Mouse (Mus musculus): ENCODE data around the gene Gm1113.

Gm1113 gene

GRCm38 (mm10) chr9:35518169-35518568, at the start of gene Gm1113:
Gene Gm1113, minus strand, starts transcription at chr9:35518269.
- DNase-seq (ENCODE audit: low spot score in 2 of 2), result no peak

DNA sequence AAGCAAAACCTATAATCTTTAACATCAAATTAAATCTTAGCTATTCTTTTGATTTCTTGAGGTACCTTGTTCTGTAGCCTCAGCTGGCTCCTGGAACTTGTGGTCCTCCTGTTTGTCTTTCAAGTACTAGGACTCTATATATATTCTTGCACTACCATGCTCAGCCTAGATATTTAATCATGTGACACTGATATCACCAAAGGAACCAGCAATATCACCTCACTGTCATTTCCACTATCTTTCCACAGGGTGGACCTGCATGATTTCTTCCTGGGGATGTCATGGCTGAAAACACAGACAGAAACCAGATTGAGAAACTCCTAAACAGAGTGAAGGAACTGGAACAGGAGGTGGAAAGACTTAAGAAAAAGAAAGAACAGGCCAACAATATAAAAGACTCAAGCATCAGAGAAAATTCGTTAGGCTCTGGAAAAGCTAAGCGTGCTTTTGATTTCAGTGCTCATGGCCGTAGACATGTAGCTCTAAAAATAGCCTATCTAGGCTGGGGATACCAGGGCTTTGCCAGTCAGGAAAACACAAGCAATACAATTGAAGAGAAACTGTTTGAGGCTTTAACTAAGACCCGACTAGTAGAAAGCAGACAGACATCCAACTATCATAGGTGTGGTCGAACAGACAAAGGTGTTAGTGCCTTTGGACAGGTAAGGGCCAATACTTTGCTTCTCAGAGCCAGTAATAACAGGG, 46.6 kb upstream of the Gm1113 start:
- no peak for DNase-seq (ENCODE audit: low spot score in 2 of 2)

DNA sequence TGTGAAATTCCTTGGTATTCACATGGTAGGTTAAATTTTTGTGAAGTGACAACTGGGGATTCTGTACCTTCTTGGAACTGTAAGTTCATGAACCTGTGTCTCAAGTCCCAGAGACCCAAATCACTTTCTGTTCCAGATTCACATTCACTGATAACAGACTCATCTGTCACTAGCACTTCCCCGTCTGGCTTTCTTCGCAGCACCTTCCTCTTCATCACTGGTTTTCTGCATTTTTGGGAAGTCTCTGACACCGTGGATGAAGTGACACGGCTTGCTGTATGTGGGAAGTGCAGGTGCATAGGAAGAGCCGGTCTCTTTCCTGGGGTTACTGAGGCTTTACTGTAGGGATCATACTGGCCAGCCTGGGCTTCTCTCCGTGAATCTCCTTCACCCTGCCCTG, 43.5 kb upstream of the Gm1113 start:
- no peak for DNase-seq (ENCODE audit: low spot score in 2 of 2)

DNA sequence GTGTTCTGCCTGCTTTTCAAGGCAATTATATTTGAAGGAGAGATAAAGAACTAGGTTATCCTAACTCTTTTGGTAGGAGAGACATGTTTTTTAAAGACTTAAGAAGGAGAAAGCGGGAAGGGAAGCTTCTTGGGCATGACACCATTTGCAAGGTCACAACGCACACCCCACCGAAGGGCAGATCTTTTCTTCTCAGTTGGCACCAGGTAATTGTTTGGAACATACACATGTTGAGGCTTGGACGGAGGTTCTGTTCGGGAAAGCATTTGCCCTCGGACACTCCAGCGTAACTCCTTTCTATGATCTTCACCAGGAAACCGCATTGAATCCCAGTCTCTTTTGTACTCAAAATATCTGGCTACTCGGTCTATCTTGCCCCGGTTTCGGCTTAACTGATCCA, 43.0 kb upstream of the Gm1113 start:
- no peak for DNase-seq (ENCODE audit: low spot score in 2 of 2)

DNA sequence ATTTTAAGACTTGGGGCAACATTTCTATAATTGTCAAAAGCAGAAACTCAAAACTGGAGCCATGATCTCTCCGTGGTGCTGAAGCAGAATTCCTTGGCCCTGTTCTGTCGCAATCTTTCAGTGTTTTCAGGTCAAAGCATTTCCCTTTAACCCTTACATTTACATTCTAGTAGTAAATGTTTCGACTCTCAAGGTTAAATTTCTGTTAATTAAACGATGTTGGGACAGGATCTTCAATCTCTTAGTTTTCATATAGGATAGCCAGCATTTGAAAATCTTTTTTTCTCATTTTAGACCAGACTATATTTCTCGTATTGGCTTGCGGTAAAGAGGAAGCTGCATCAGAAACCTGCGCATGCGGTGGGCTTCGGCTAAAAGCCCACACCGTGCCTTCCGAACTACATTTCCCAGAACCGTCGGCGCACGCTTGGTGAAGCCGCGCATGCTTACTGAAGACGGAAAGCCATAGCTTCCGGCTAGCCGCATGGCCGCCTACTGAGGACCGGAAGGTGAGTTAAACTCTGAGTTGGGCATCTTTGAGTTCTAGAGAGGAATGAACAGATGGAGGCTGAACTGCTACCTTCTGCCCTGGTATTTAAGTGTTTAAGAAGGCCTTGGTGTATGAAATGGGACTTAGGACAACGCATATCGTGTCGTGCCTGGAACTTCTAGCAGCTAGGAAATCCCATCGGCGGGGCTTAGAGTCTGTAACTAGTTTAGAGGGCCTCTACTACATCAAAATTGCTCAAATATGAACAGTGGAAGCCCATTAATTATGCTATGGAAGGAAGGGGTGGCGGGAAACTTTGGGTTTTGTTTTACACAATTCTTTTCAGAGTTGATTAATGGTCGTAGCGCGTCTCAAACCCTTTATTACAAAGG, 41.2 kb upstream of the Gm1113 start:
- DNase-seq (ENCODE audit: low spot score in 2 of 2), result peak; percentile 81

GRCm38 (mm10) chr9:35558257-35559008, 40.4 kb upstream of the Gm1113 start, which contains the start of the genes Ddx25 and Pus3:
Gene Ddx25, minus strand, starts transcription at chr9:35558528.
Gene Pus3, plus strand, starts transcription at chr9:35558595.
- peak; percentile 63 to 71 for DNase-seq (ENCODE audit: low spot score in 2 of 2)

DNA sequence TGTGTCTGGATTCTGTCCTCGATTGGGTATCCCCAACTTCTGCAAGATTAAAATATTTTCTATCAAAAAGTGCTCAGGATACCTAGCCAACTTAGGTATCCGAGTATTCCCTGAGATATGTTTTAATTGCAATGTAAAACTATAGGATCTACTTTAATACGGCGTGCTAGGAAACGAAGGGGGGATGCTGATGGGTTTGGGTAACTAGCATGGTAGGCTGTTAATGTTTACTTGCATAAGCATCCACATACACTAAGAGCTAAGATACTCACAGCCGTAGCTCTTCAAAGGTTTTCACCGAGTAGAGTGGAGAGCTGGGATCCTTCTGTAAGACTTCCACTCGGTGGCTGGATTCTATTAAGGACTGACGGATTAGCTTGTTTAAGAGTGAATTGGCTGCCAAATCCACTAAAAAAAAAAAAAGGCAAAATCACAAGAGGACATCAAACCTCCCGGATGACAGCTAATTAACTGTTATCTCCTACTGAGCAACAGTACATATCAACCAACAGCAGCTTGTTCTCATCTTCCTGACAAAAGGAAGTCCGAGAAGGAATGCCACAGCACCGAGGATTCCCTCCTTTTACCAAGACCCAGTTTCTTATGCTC, 38.5 kb upstream of the Gm1113 start:
- DNase-seq (ENCODE audit: low spot score in 2 of 2), result no peak

DNA sequence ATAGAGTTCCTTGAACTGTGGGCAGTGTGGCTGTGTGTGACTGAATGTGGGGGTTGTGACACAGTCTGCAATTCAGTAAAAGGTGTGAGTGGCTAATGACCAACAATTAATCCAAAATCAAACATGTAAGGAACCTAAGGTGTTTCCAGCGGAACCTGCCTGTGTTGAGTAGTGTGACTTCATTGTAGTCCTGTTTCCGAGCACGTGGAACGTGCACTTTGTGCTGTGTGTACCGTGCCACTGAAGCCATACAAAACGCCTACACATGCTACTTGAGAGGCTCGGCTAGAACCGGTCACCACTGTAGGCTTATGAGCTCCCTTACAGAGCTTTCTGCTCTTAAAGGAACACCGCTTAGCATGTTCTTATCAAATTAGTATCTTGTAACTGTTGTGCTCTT, 30.4 kb upstream of the Gm1113 start:
- no peak for DNase-seq (ENCODE audit: low spot score in 2 of 2)

- no peak for DNase-seq (ENCODE audit: low spot score in 2 of 2)
Measured at GRCm38 (mm10) chr9:35546745-35547144, 28.7 kb upstream of the Gm1113 start.

DNA sequence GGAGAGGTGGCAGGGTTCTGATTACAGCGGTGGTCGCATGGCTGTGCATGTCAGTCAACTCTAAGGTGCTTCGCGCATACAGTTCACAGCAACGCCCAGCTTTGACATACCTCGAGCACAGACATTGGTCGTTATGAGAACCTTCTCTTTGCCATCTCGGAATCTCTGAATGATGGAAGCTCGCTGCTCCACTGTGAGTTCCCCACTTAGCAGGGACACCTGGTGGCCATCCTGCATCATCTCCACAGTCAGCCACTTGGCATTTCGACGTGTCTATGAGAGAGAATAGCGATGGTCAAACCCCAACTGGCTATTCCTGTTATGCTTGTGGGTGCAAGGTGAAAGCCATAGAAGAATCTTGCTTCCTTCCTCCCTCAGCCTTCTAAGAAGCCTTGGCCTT, 27.6 kb upstream of the Gm1113 start:
- no peak for DNase-seq (ENCODE audit: low spot score in 2 of 2)

GRCm38 (mm10) chr9:35544666-35545065, 26.6 kb upstream of the Gm1113 start:
- DNase-seq (ENCODE audit: low spot score in 2 of 2), result no peak

- DNase-seq (ENCODE audit: low spot score in 2 of 2), result no peak
Measured at GRCm38 (mm10) chr9:35543099-35543860, 25.2 kb upstream of the Gm1113 start.

DNA sequence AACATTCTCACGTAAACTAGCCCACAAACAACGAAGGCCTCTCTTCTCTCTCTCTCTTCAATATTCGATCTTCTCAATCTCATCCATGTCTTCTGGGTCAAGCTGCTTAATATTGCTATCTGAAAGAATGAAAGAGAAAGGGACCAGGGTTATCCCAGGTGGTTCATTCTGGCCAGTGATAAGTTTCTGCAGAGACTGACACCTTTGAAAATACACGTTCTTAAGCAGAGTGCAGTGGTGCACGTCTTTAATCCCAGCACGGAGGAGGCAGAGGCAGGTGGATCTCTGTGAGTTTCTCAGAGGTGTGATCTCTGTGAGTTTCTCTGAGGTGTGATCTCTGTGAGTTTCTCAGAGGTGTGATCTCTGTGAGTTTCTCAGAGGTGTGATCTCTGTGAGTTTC, 23.9 kb upstream of the Gm1113 start:
- DNase-seq (ENCODE audit: low spot score in 2 of 2), result no peak

DNA sequence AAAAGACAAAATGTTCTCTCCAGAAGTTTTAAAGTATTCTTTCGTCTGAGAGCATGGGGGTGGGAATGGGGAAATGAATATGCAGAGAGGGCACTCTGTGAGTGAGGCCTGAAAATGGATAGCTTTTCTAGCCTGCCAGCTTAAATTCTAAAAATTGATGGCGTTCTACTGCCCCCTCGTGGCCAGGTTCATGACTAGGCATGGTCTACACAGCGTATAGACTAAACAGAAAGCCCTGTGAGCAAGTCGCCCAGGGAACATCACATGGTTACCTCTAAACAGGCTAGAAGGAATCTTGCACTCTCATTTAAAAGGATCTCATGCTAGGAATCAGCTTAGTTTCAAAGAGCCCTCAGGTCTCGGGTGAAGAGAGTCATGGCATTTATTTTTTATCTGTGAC, 23.4 kb upstream of the Gm1113 start:
- peak; percentile 51 to 78 for DNase-seq (ENCODE audit: low spot score in 2 of 2)

GRCm38 (mm10) chr9:35541024-35541423, 23.0 kb upstream of the Gm1113 start:
- no peak for DNase-seq (ENCODE audit: low spot score in 2 of 2)

DNA sequence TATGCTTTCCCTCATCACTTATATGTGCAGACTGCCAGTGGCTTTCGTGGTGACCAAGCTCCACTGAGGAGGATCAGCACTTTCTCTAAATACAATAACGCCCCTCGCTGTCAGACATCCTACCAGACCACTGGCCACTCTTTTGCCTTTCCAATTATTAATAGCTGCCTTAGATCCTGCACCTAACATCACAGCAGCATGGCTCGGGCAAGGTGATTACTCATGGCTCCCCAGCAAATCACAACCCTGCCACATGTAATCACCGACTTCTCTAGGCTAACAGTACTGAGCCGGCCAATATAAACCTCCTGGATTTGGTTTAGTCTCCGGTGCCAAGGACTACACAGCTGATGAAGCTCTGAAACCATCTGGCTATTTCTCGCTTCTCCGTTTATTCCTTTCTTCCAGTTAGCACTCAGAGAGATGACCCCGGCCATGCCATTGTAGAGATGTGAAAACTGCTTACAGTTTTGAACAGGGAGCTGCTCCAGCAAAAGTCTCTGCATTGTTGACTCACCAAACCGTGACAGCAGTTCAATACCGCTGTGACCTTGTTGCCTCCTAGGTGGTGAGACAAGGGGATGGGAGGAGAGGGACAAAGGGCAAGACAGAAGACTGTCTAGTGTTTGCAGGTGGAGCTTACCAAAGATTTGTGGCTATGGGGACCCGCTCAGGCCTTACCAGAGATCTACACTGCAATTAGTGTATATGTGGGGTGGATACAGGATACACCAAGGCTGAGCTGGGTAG, 21.1 kb upstream of the Gm1113 start:
- DNase-seq (ENCODE audit: low spot score in 2 of 2), result no peak

DNA sequence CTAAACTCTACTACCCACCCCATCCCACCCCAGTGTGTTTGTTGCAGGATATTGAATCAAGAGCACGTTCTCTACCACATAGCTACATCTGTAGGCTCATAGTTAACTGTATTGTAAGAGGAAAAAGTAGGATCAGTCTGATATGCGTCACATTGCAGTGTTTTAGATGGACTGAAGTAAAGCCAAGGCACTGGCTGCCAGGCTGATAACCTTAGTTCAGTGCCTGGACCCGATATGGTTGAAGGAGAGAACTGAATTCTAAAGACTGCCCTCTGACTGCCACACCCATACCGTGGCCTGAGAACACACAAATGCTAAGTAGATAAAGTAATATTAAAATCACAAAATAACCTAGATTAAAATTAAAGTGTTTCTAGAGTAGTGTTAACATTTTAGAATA, 17.8 kb upstream of the Gm1113 start:
- no peak for DNase-seq (ENCODE audit: low spot score in 2 of 2)

DNA sequence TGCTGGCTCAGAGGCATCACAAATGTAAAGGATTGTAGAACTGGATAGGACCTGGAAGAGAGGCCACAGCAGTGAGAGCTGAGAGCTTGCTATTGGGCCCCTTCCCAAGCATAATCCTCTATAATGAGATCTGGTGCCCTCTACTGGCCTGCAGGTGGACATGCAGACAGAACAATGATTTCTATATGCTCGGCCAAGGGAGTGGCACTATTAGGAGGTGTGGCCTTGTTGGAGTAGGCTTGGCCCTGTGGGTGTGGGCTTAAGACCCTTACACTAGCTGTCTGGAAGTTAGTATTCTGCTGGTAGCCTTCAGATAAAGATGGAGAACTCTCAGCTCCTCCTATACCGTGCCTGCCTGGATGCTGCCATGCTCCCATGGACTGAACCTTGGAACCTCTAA, 17.0 kb upstream of the Gm1113 start:
- peak in 1 of 2 experiments; percentile 29 for DNase-seq (ENCODE audit: low spot score in 2 of 2)

GRCm38 (mm10) chr9:35533266-35533665, 15.2 kb upstream of the Gm1113 start:
- DNase-seq (ENCODE audit: low spot score in 2 of 2), result no peak

- DNase-seq (ENCODE audit: low spot score in 2 of 2), result no peak
Measured at GRCm38 (mm10) chr9:35529796-35530195, 11.7 kb upstream of the Gm1113 start.
